Mouse (Mus musculus): ENCODE data around the gene Ints7.

GRCm38 (mm10) chr1:191621096-191621495 is 45.7 kb downstream of the Ints7 start:
- TF ChIP-seq CTCF (IDR thresholded peaks at IDR 0.05; ENCODE audit: borderline replicate concordance, extremely low read depth, insufficient read depth, insufficient read length) (no peak), POLR2A (IDR thresholded peaks at IDR 0.05; ENCODE audit: borderline replicate concordance, extremely low read depth, insufficient read depth, insufficient read length, poor library complexity, severe bottlenecking) (no peak)
